Mouse (Mus musculus) intestine, embryonic 16.5 days (tissue): ENCODE results near the gene Olfr734. TPM values are rescaled to one million over a fixed set of nuclear protein-coding genes. Genes with fewer than 3 reads are reported as not detected.

Source experiments
- ATAC-seq: fragments of 200-750 bp; cut with Nextera tagmentation; 2 replicates; pipeline ENCODE4 v1.8.0; 2017; ENCODE audit warnings: moderate TSS enrichment, moderate library complexity
- H3K27ac ChIP-seq: fragments of 300-500 bp; sonication (generic); 2 replicates; pipeline ENCODE4 v1.5.1; 2014; ENCODE audit warnings: mild to moderate bottlenecking, low read length
- H3K27me3 ChIP-seq: fragments of 300-500 bp; sonication (generic); replicated peaks from 2 replicates; pipeline ENCODE4 v1.6.1; 2014; ENCODE audit warnings: low read length, control low read depth, mixed read lengths; ENCODE audit not compliant: control insufficient read depth, insufficient read depth
- H3K36me3 ChIP-seq: fragments of 300-500 bp; sonication (generic); 2 replicates; pipeline ENCODE4 v1.6.1; 2014; ENCODE audit warnings: low read length, control low read depth; ENCODE audit not compliant: control insufficient read depth, insufficient read depth
- H3K4me1 ChIP-seq: fragments of 300-500 bp; sonication (generic); 2 replicates; pipeline ENCODE4 v1.6.1; 2014; ENCODE audit warnings: low read length, control low read depth, mixed read lengths; ENCODE audit not compliant: control insufficient read depth, insufficient read depth
- H3K4me2 ChIP-seq: fragments of 300-500 bp; sonication (generic); 2 replicates; pipeline ENCODE4 v1.6.1; 2014; ENCODE audit warnings: low read depth, low read length, control low read depth
- H3K4me3 ChIP-seq: fragments of 300-500 bp; sonication (generic); 2 replicates; pipeline ENCODE4 v1.5.1; 2014; ENCODE audit warnings: mild to moderate bottlenecking, low read length
- H3K9ac ChIP-seq: fragments of 300-500 bp; sonication (generic); 2 replicates; pipeline ENCODE4 v1.6.1; 2014; ENCODE audit warnings: low read depth, low read length
- H3K9me3 ChIP-seq: fragments of 300-500 bp; sonication (generic); 2 replicates; pipeline ENCODE4 v1.6.1; 2016; ENCODE audit warnings: low read length, control low read depth; ENCODE audit not compliant: control insufficient read depth
- WGBS: fragments of 180-500 bp; shearing (Covaris S2); extraction: QIAGEN DNeasy Blood & Tissue Kit; methylation state at CpG from one replicate; pipeline ENCODE4 v1.1.7; 2014; 5-methylcytosine and 5-hydroxymethylcytosine counted together
- polyA plus RNA-seq: library from polyadenylated mRNA; unstranded; fragments of >200 nt; fragmentation: Nextera tagmentation; extraction: Ambion mirVana; gene quantifications from 2 replicates; pipeline ENCODE4 v1.2.1, GENCODE M21; 2015

The Olfr734 gene
- not detected in 2 replicates for polyA plus RNA-seq

GRCm38 (mm10) chr14:50326661-50327060, at the start of gene Olfr734:
Gene Olfr734 (minus strand): TSS chr14:50326761.
- Histone ChIP-seq H3K4me3 (no peak within 1 kb of the TSS), H3K4me2 (no peak within 1 kb of the TSS), H3K9me3 (no peaks in the 10 kb centered on the region), H3K9ac (no peak within 1 kb of the TSS), H3K4me1 (no peaks in the 10 kb centered on the region), H3K27ac (no peak within 1 kb of the TSS), H3K36me3 (no peaks in the 10 kb centered on the region), H3K27me3 (no peaks in the 10 kb centered on the region)
- no peak for ATAC-seq
- 81% methylated on average over 1 of the region's 1 CpGs for WGBS

GRCm38 (mm10) chr14:50363561-50363960, 37.0 kb upstream of the Olfr734 start:
- 87% methylated on average over 2 of the region's 2 CpGs for WGBS
- H3K36me3 ChIP-seq: no peaks in the 10 kb centered on the region
- ATAC-seq: no peak

GRCm38 (mm10) chr14:50360480-50360879, 33.9 kb upstream of the Olfr734 start:
- no peaks in the 10 kb centered on the region for H3K4me1 ChIP-seq
- H3K9me3 ChIP-seq: no peaks in the 10 kb centered on the region
- H3K27me3 ChIP-seq: no peaks in the 10 kb centered on the region
- H3K4me2 ChIP-seq: no peak overlapping the region
- no peak overlapping the region for H3K27ac ChIP-seq
- H3K4me3 ChIP-seq: no peak overlapping the region
- no peak overlapping the region for H3K9ac ChIP-seq
- no peaks in the 10 kb centered on the region for H3K36me3 ChIP-seq
- WGBS: 83% methylated on average over 3 of the region's 3 CpGs
- no peak for ATAC-seq

More at GRCm38 (mm10) chr14:50363561-50363960, 37.0 kb upstream of the Olfr734 start:
- Histone ChIP-seq H3K27me3 (no peaks in the 10 kb centered on the region), H3K4me2 (no peak overlapping the region), H3K27ac (no peak overlapping the region), H3K4me1 (no peaks in the 10 kb centered on the region), H3K4me3 (no peak overlapping the region), H3K9ac (no peak overlapping the region), H3K9me3 (no peaks in the 10 kb centered on the region)

- Histone ChIP-seq H3K27me3 (no peaks in the 10 kb centered on the region), H3K27ac (no peak within 1 kb of the TSS), H3K9ac (no peak within 1 kb of the TSS), H3K4me2 (no peak within 1 kb of the TSS), H3K4me3 (no peak within 1 kb of the TSS), H3K4me1 (no peaks in the 10 kb centered on the region), H3K36me3 (no peaks in the 10 kb centered on the region), H3K9me3 (no peaks in the 10 kb centered on the region)
- 78% methylated on average over 2 of the region's 2 CpGs for WGBS
- ATAC-seq: no peak
Observed at GRCm38 (mm10) chr14:50357593-50357992, 31.0 kb upstream of the Olfr734 start, which contains the start of gene Tlr11. Gene Tlr11 (plus strand): TSS chr14:50357914.

GRCm38 (mm10) chr14:50356725-50357124, 30.2 kb upstream of the Olfr734 start:
- no peaks in the 10 kb centered on the region for H3K36me3 ChIP-seq
- no peaks in the 10 kb centered on the region for H3K9me3 ChIP-seq
- no peak overlapping the region for H3K4me3 ChIP-seq
- no peaks in the 10 kb centered on the region for H3K4me1 ChIP-seq
- ATAC-seq: no peak
- H3K27me3 ChIP-seq: no peaks in the 10 kb centered on the region
- H3K4me2 ChIP-seq: no peak overlapping the region
- H3K27ac ChIP-seq: no peak overlapping the region
- 73% methylated on average over 2 of the region's 2 CpGs for WGBS
- no peak overlapping the region for H3K9ac ChIP-seq

- Histone ChIP-seq H3K4me3 (no peak overlapping the region), H3K4me2 (no peak overlapping the region), H3K27ac (no peak overlapping the region), H3K36me3 (no peaks in the 10 kb centered on the region), H3K9me3 (no peaks in the 10 kb centered on the region), H3K4me1 (no peaks in the 10 kb centered on the region), H3K27me3 (no peaks in the 10 kb centered on the region), H3K9ac (no peak overlapping the region)
- WGBS: 41% methylated on average over 3 of the region's 3 CpGs
- ATAC-seq: no peak
Observed at GRCm38 (mm10) chr14:50352438-50352837, 25.9 kb upstream of the Olfr734 start.

GRCm38 (mm10) chr14:50348796-50349195, 22.2 kb upstream of the Olfr734 start, which contains the start of gene Olfr735:
Gene Olfr735 (minus strand): TSS chr14:50348872.
- Histone ChIP-seq H3K36me3 (no peaks in the 10 kb centered on the region), H3K4me1 (no peaks in the 10 kb centered on the region), H3K9ac (no peak within 1 kb of the TSS), H3K9me3 (no peaks in the 10 kb centered on the region), H3K4me3 (no peak within 1 kb of the TSS), H3K27me3 (no peaks in the 10 kb centered on the region), H3K4me2 (no peak within 1 kb of the TSS), H3K27ac (no peak within 1 kb of the TSS)
- 83% methylated on average over 2 of the region's 2 CpGs for WGBS
- ATAC-seq: no peak

GRCm38 (mm10) chr14:50301422-50301821, 25.1 kb downstream of the Olfr734 start, which contains the start of gene Olfr733:
Gene Olfr733 (minus strand): TSS chr14:50301522.
- no peak within 1 kb of the TSS for H3K4me3 ChIP-seq
- no peak within 1 kb of the TSS for H3K4me2 ChIP-seq
- H3K36me3 ChIP-seq: no peaks in the 10 kb centered on the region
- no peaks in the 10 kb centered on the region for H3K27me3 ChIP-seq
- no peaks in the 10 kb centered on the region for H3K9me3 ChIP-seq
- no peak within 1 kb of the TSS for H3K9ac ChIP-seq
- no peaks in the 10 kb centered on the region for H3K4me1 ChIP-seq
- no peak for ATAC-seq
- H3K27ac ChIP-seq: no peak within 1 kb of the TSS

GRCm38 (mm10) chr14:50284106-50284505, 42.5 kb downstream of the Olfr734 start, which contains the start of gene Olfr732:
Gene Olfr732 (minus strand): TSS chr14:50284206.
- Histone ChIP-seq H3K27ac (no peak within 1 kb of the TSS), H3K4me3 (no peak within 1 kb of the TSS), H3K9me3 (no peaks in the 10 kb centered on the region), H3K36me3 (no peaks in the 10 kb centered on the region), H3K4me2 (no peak within 1 kb of the TSS), H3K9ac (no peak within 1 kb of the TSS), H3K27me3 (no peaks in the 10 kb centered on the region), H3K4me1 (no peaks in the 10 kb centered on the region)
- 94% methylated on average over 1 of the region's 1 CpGs for WGBS
- no peak for ATAC-seq
